ENCODE assay signal across 8 mouse cellular contexts in genomic region chr15:7398609-7399540, GRCm38 (mm10). TPM values are rescaled to one million over a fixed set of nuclear protein-coding genes. Genes with fewer than 3 reads are reported as not detected.
DNase-seq lines count a peak whose midpoint lies in the region; ATAC-seq lines count a peak whose summit lies in the region.

No protein-coding gene starts in this region.

- no peaks in the 10 kb centered on the region for H3K9me3 ChIP-seq in embryonic facial prominence, embryonic 12.5 days
- no peaks in the 10 kb centered on the region for H3K9me3 ChIP-seq in hindbrain, embryonic 15.5 days

- peaks cover 7% of the 10 kb centered on the region for H3K4me1 ChIP-seq in embryonic facial prominence, embryonic 12.5 days
- H3K4me1 ChIP-seq in hindbrain, embryonic 15.5 days (replicated peaks) = peaks cover 10% of the 10 kb centered on the region

- no peaks in the 10 kb centered on the region for H3K27me3 ChIP-seq in embryonic facial prominence, embryonic 12.5 days
- H3K27me3 ChIP-seq in hindbrain, embryonic 15.5 days = peaks cover 16% of the 10 kb centered on the region; the same call in 1 of the 2 replicates

- no peaks in the 10 kb centered on the region for H3K36me3 ChIP-seq in embryonic facial prominence, embryonic 12.5 days
- no peaks in the 10 kb centered on the region for H3K36me3 ChIP-seq in hindbrain, embryonic 15.5 days

- H3K27ac ChIP-seq in embryonic facial prominence, embryonic 12.5 days = no peak overlapping the region
- H3K27ac ChIP-seq in hindbrain, embryonic 15.5 days (replicated peaks) = peak overlapping the region; percentile 58

- peak overlapping the region; percentile 65; the same call in 1 of the 2 replicates for H3K9ac ChIP-seq in embryonic facial prominence, embryonic 12.5 days
- peak overlapping the region; percentile 59; the same call in 1 of the 2 replicates for H3K9ac ChIP-seq in hindbrain, embryonic 15.5 days

- peak overlapping the region; percentile 67 for H3K4me2 ChIP-seq in embryonic facial prominence, embryonic 12.5 days (replicated peaks)
- H3K4me2 ChIP-seq in hindbrain, embryonic 15.5 days = peak overlapping the region; percentile 100

- peak overlapping the region; percentile 58 for H3K4me3 ChIP-seq in embryonic facial prominence, embryonic 12.5 days
- peak overlapping the region; percentile 66 for H3K4me3 ChIP-seq in hindbrain, embryonic 15.5 days

- ATAC-seq in embryonic facial prominence, embryonic 12.5 days (ENCODE audit: insufficient number of reproducible peaks, insufficient read depth, low FRiP score, low TSS enrichment) = 0 out of 2 replicates have a peak, but pooled peaks have one; percentile 38
- ATAC-seq in hindbrain, embryonic 15.5 days (ENCODE audit: low FRiP score, low read depth) = peak; percentile 23; the same call in 1 of the 2 replicates

- peak; percentile 5 to 8 for DNase-seq in cerebellum, postnatal 10 days
- no peak for DNase-seq in cerebellum, adult 8-10 months
- peak; percentile 36 for DNase-seq in lung, postnatal 14 days
- DNase-seq in testis, postnatal 10 days (ENCODE audit: low spot score) = peak; percentile 63
- DNase-seq in layer of hippocampus, postnatal 25 days (ENCODE audit: extremely low spot score in 1 of 2, low spot score in 1 of 2) = no peak
- DNase-seq in cerebellum, postnatal 25 days = no peak

- 2% methylated on average over 17 of the region's 17 CpGs for WGBS in embryonic facial prominence, embryonic 12.5 days
- WGBS in hindbrain, embryonic 15.5 days = 7% methylated on average over 17 of the region's 17 CpGs

RNA-seq across cellular contexts. Expression of gene Egflam, which starts 0.7 kb away (rescaled TPM):
- 19.2 and 21.3 TPM in 2 replicates for polyA plus RNA-seq in embryonic facial prominence, embryonic 12.5 days (2016; fragmentation: Nextera tagmentation; extraction: Ambion mirVana)
- polyA plus RNA-seq in hindbrain, embryonic 15.5 days (2015; fragmentation: Nextera tagmentation; extraction: Ambion mirVana) = 11.9 and 12.7 TPM in 2 replicates
- total RNA-seq in layer of hippocampus, postnatal 25 days (2021) = 1 to 10 TPM; 2.7 to 4.0 TPM

Comparison
In these comparisons a context has a peak if more than half of its experiments do, and no peak if none do; other contexts are left out.
1. DNase-seq: peak in cerebellum, postnatal 10 days (2 of 2), lung, postnatal 14 days (single experiment) and testis, postnatal 10 days (single experiment); none in cerebellum, adult 8-10 months (single experiment), layer of hippocampus, postnatal 25 days (0 of 2) and cerebellum, postnatal 25 days (0 of 2).